Mouse (Mus musculus): Measurements from ENCODE around the gene Brd3.

- TF ChIP-seq CTCF (conservative IDR thresholded peaks at IDR 0.05; ENCODE audit: insufficient read depth, insufficient read length, low read depth, low read length) (no peak), POLR2A (IDR thresholded peaks at IDR 0.05; ENCODE audit: low read depth, low read length) (no peak)
These were observed 47.7 kb downstream of the Brd3 start for GRCm38 (mm10) chr2:27459735-27460134.
